Mouse (Mus musculus) embryonic facial prominence, embryonic 12.5 days (tissue): ENCODE data around the gene Anxa6. TPM values are rescaled to one million over a fixed set of nuclear protein-coding genes. Genes with fewer than 3 reads are reported as not detected.

ENCODE experiments used
- ATAC-seq: fragments of 200-750 bp; cut with Nextera tagmentation; 2 replicates; pipeline ENCODE4 v1.8.0; 2017; ENCODE audit not compliant: insufficient number of reproducible peaks, insufficient read depth, low FRiP score, low TSS enrichment
- H3K27ac ChIP-seq: fragments of 300-500 bp; sonication (generic); 2 replicates; pipeline ENCODE4 v1.5.1; 2016; ENCODE audit warnings: mild to moderate bottlenecking
- H3K27me3 ChIP-seq: fragments of 300-500 bp; sonication (generic); 2 replicates; pipeline ENCODE4 v1.6.1; 2016; ENCODE audit warnings: mild to moderate bottlenecking, moderate library complexity
- H3K36me3 ChIP-seq: fragments of 300-500 bp; sonication (generic); 2 replicates; pipeline ENCODE4 v1.6.1; 2016; ENCODE audit warnings: mild to moderate bottlenecking
- H3K4me1 ChIP-seq: fragments of 300-500 bp; sonication (generic); 2 replicates; pipeline ENCODE4 v1.6.1; 2016
- H3K4me2 ChIP-seq: fragments of 300-500 bp; sonication (generic); replicated peaks from 2 replicates; pipeline ENCODE4 v1.6.1; 2016; ENCODE audit warnings: mild to moderate bottlenecking, moderate library complexity
- H3K4me3 ChIP-seq: fragments of 300-500 bp; sonication (generic); 2 replicates; pipeline ENCODE4 v1.5.1; 2016; ENCODE audit warnings: mild to moderate bottlenecking
- H3K9ac ChIP-seq: fragments of 300-500 bp; sonication (generic); 2 replicates; pipeline ENCODE4 v1.6.1; 2016; ENCODE audit warnings: mild to moderate bottlenecking, moderate library complexity
- H3K9me3 ChIP-seq: fragments of 300-500 bp; sonication (generic); 2 replicates; pipeline ENCODE4 v1.6.1; 2016; ENCODE audit warnings: mild to moderate bottlenecking, moderate library complexity
- WGBS: fragments of 180-500 bp; shearing (Covaris S2); methylation state at CpG from one replicate; pipeline ENCODE4 v1.1.7; 2016; 5-methylcytosine and 5-hydroxymethylcytosine counted together
- polyA plus RNA-seq: library from polyadenylated mRNA; unstranded; fragments of >200 nt; fragmentation: Nextera tagmentation; extraction: Ambion mirVana; gene quantifications from 2 replicates; pipeline ENCODE4 v1.2.1, GENCODE M21; 2016

The Anxa6 gene
- polyA plus RNA-seq, result 204 and 212 TPM in 2 replicates

- Histone ChIP-seq H3K4me3 (peak within 1 kb of the TSS; percentile 69), H3K36me3 (no peaks in the 10 kb centered on the region), H3K9ac (peak within 1 kb of the TSS; percentile 67), H3K4me2 (peak within 1 kb of the TSS; percentile 89), H3K9me3 (no peaks in the 10 kb centered on the region), H3K27me3 (no peaks in the 10 kb centered on the region), H3K4me1 (peaks cover 23% of the 10 kb centered on the region), H3K27ac (peak within 1 kb of the TSS; percentile 76; the same call in 1 of the 2 replicates)
- under 1% methylated on average over 41 of the region's 41 CpGs for WGBS
- ATAC-seq, result peak; percentile 72
Observed at GRCm38 (mm10) chr11:55033040-55033660, at the start of gene Anxa6. TSS of gene Anxa6 (minus strand) at chr11:55033445.

- Histone ChIP-seq H3K9me3 (no peaks in the 10 kb centered on the region), H3K4me1 (peaks cover 11% of the 10 kb centered on the region; the same call in 1 of the 2 replicates), H3K27me3 (0 out of 2 replicates have a peak, but pooled peaks cover 9% of the 10 kb centered on the region), H3K36me3 (no peaks in the 10 kb centered on the region), H3K27ac (no peak overlapping the region), H3K4me2 (no peak overlapping the region), H3K9ac (no peak overlapping the region), H3K4me3 (no peak overlapping the region)
- no peak for ATAC-seq
- 86% methylated on average over 9 of the region's 9 CpGs for WGBS
Observed at GRCm38 (mm10) chr11:55081206-55081605, 48.0 kb upstream of the Anxa6 start.

GRCm38 (mm10) chr11:55079180-55079579 is 45.9 kb upstream of the Anxa6 start:
- H3K9me3 ChIP-seq, result no peaks in the 10 kb centered on the region
- no peaks in the 10 kb centered on the region for H3K36me3 ChIP-seq
- H3K27ac ChIP-seq, result no peak overlapping the region
- 0 out of 2 replicates have a peak, but pooled peaks cover 9% of the 10 kb centered on the region for H3K27me3 ChIP-seq
- H3K4me3 ChIP-seq, result no peak overlapping the region
- H3K4me1 ChIP-seq, result peaks cover 11% of the 10 kb centered on the region; the same call in 1 of the 2 replicates
- H3K9ac ChIP-seq, result no peak overlapping the region
- H3K4me2 ChIP-seq, result no peak overlapping the region
- no peak for ATAC-seq
- 82% methylated on average over 4 of the region's 4 CpGs for WGBS

- ATAC-seq, result no peak
- no peaks in the 10 kb centered on the region for H3K36me3 ChIP-seq
- 46% methylated on average over 3 of the region's 3 CpGs for WGBS
- H3K9ac ChIP-seq, result no peak overlapping the region
- peak overlapping the region; percentile 95; the same call in 1 of the 2 replicates for H3K4me2 ChIP-seq
- H3K27me3 ChIP-seq, result 0 out of 2 replicates have a peak, but pooled peaks cover 9% of the 10 kb centered on the region
- H3K4me3 ChIP-seq, result no peak overlapping the region
- peaks cover 11% of the 10 kb centered on the region; the same call in 1 of the 2 replicates for H3K4me1 ChIP-seq
- H3K9me3 ChIP-seq, result no peaks in the 10 kb centered on the region
- H3K27ac ChIP-seq, result no peak overlapping the region
Observed at GRCm38 (mm10) chr11:55078502-55078901, 45.3 kb upstream of the Anxa6 start.

- H3K4me1 ChIP-seq, result peaks cover 11% of the 10 kb centered on the region; the same call in 1 of the 2 replicates
- H3K27ac ChIP-seq, result no peak within 1 kb of the TSS
- no peaks in the 10 kb centered on the region for H3K36me3 ChIP-seq
- peak within 1 kb of the TSS; percentile 48 for H3K4me3 ChIP-seq
- H3K9ac ChIP-seq, result peak within 1 kb of the TSS; percentile 49
- ATAC-seq, result peak; percentile 39; the same call in 1 of the 2 replicates
- peak within 1 kb of the TSS; percentile 95 for H3K4me2 ChIP-seq
- WGBS, result under 1% methylated on average over 50 of the region's 50 CpGs
- 0 out of 2 replicates have a peak, but pooled peaks cover 9% of the 10 kb centered on the region for H3K27me3 ChIP-seq
- no peaks in the 10 kb centered on the region for H3K9me3 ChIP-seq
Observed at GRCm38 (mm10) chr11:55077331-55078231, 44.3 kb upstream of the Anxa6 start, which contains the start of gene Ccdc69. TSS of gene Ccdc69 (minus strand) at chr11:55078131.

- WGBS, result 82% methylated on average over 5 of the region's 5 CpGs
Observed at GRCm38 (mm10) chr11:55076234-55076633, 43.0 kb upstream of the Anxa6 start.

GRCm38 (mm10) chr11:55075602-55076001 is 42.4 kb upstream of the Anxa6 start:
- no peak overlapping the region for H3K4me2 ChIP-seq
- no peaks in the 10 kb centered on the region for H3K36me3 ChIP-seq
- no peaks in the 10 kb centered on the region for H3K9me3 ChIP-seq
- no peak overlapping the region for H3K9ac ChIP-seq
- no peak overlapping the region for H3K27ac ChIP-seq
- H3K4me3 ChIP-seq, result no peak overlapping the region
- WGBS, result 73% methylated on average over 2 of the region's 2 CpGs
- no peak for ATAC-seq
- peaks cover 11% of the 10 kb centered on the region; the same call in 1 of the 2 replicates for H3K4me1 ChIP-seq
- 0 out of 2 replicates have a peak, but pooled peaks cover 9% of the 10 kb centered on the region for H3K27me3 ChIP-seq

More at GRCm38 (mm10) chr11:55076234-55076633, 43.0 kb upstream of the Anxa6 start:
- Histone ChIP-seq H3K27me3 (0 out of 2 replicates have a peak, but pooled peaks cover 9% of the 10 kb centered on the region), H3K36me3 (no peaks in the 10 kb centered on the region), H3K27ac (no peak overlapping the region), H3K9me3 (no peaks in the 10 kb centered on the region), H3K4me3 (no peak overlapping the region), H3K4me1 (peaks cover 11% of the 10 kb centered on the region; the same call in 1 of the 2 replicates), H3K4me2 (no peak overlapping the region), H3K9ac (no peak overlapping the region)
- no peak for ATAC-seq

GRCm38 (mm10) chr11:55073191-55073590 is 39.9 kb upstream of the Anxa6 start:
- H3K27ac ChIP-seq, result no peak overlapping the region

GRCm38 (mm10) chr11:55072467-55072866 is 39.2 kb upstream of the Anxa6 start:
- H3K27me3 ChIP-seq, result 0 out of 2 replicates have a peak, but pooled peaks cover 4% of the 10 kb centered on the region
- H3K4me1 ChIP-seq, result peaks cover 6% of the 10 kb centered on the region; the same call in 1 of the 2 replicates
- no peaks in the 10 kb centered on the region for H3K36me3 ChIP-seq
- 82% methylated on average over 8 of the region's 8 CpGs for WGBS
- no peak for ATAC-seq
- H3K9ac ChIP-seq, result no peak overlapping the region
- H3K4me2 ChIP-seq, result no peak overlapping the region
- no peak overlapping the region for H3K4me3 ChIP-seq
- no peak overlapping the region for H3K27ac ChIP-seq
- H3K9me3 ChIP-seq, result no peaks in the 10 kb centered on the region

More at GRCm38 (mm10) chr11:55073191-55073590, 39.9 kb upstream of the Anxa6 start:
- no peak overlapping the region for H3K4me3 ChIP-seq
- ATAC-seq, result no peak
- WGBS, result 58% methylated on average over 10 of the region's 10 CpGs
- H3K36me3 ChIP-seq, result no peaks in the 10 kb centered on the region
- peaks cover 11% of the 10 kb centered on the region; the same call in 1 of the 2 replicates for H3K4me1 ChIP-seq
- H3K9ac ChIP-seq, result no peak overlapping the region
- H3K27me3 ChIP-seq, result 0 out of 2 replicates have a peak, but pooled peaks cover 5% of the 10 kb centered on the region
- no peaks in the 10 kb centered on the region for H3K9me3 ChIP-seq
- no peak overlapping the region for H3K4me2 ChIP-seq

- Histone ChIP-seq H3K4me3 (no peak overlapping the region), H3K9me3 (no peaks in the 10 kb centered on the region), H3K4me2 (no peak overlapping the region), H3K4me1 (no peaks in the 10 kb centered on the region), H3K27ac (no peak overlapping the region), H3K27me3 (no peaks in the 10 kb centered on the region), H3K36me3 (no peaks in the 10 kb centered on the region), H3K9ac (no peak overlapping the region)
- 86% methylated on average over 5 of the region's 5 CpGs for WGBS
- ATAC-seq, result no peak
Observed at GRCm38 (mm10) chr11:55071344-55071743, 38.1 kb upstream of the Anxa6 start.

GRCm38 (mm10) chr11:55069023-55069422 is 35.8 kb upstream of the Anxa6 start:
- Histone ChIP-seq H3K9me3 (no peaks in the 10 kb centered on the region), H3K27ac (no peak overlapping the region), H3K9ac (no peak overlapping the region), H3K27me3 (no peaks in the 10 kb centered on the region), H3K4me3 (no peak overlapping the region), H3K4me1 (no peaks in the 10 kb centered on the region), H3K4me2 (no peak overlapping the region), H3K36me3 (no peaks in the 10 kb centered on the region)
- ATAC-seq, result no peak
- WGBS, result 52% methylated on average over 2 of the region's 2 CpGs
